In genomic region chr2:163742656-163743055, GRCm38 (mm10) we compare ENCODE assay signal across 16 mouse cellular contexts.
"Had no signal": no experiment of that assay in that cellular context is flagged by ENCODE, and none has a peak within 500 bp of the region (broad histone marks: within the 10 kb centered on the region; RNA-seq: fewer than 3 reads in every experiment).

No protein-coding gene starts in this region.

- H3K4me3 ChIP-seq: neural tube, embryonic 12.5 days; neural tube, embryonic 13.5 days; neural tube, embryonic 15.5 days; stomach, embryonic 15.5 days had no signal

- H3K9me3 ChIP-seq: neural tube, embryonic 12.5 days; neural tube, embryonic 13.5 days; neural tube, embryonic 15.5 days; stomach, embryonic 15.5 days had no signal

- DNase-seq: retina, postnatal 1 day; right cerebral cortex, adult 18-20 months; right cerebral cortex, postnatal 25 days; right cerebral cortex, postnatal 4 days; spleen, adult 18-20 months; thymus, adult 18-20 months; thymus, adult 2 months; thymus, postnatal 14 days; thymus, postnatal 25 days; thymus, postnatal 36 days; thymus, postnatal 4 days had no signal

- H3K4me1 ChIP-seq: neural tube, embryonic 12.5 days; neural tube, embryonic 13.5 days; neural tube, embryonic 15.5 days; stomach, embryonic 15.5 days had no signal

- H3K27me3 ChIP-seq: neural tube, embryonic 12.5 days; neural tube, embryonic 13.5 days; neural tube, embryonic 15.5 days; stomach, embryonic 15.5 days had no signal

- H3K9ac ChIP-seq: neural tube, embryonic 12.5 days; neural tube, embryonic 13.5 days; neural tube, embryonic 15.5 days; stomach, embryonic 15.5 days had no signal

- H3K27ac ChIP-seq: neural tube, embryonic 12.5 days; neural tube, embryonic 13.5 days; neural tube, embryonic 15.5 days; stomach, embryonic 15.5 days; stomach, postnatal 0 days had no signal

- H3K36me3 ChIP-seq: neural tube, embryonic 12.5 days; neural tube, embryonic 13.5 days; neural tube, embryonic 15.5 days; stomach, embryonic 15.5 days had no signal
